Mouse (Mus musculus) liver, embryonic 14.5 days (tissue): ENCODE results near the gene Bcr.

Experiments used
- CTCF ChIP-seq: IDR thresholded peaks from 2 replicates; pipeline ENCODE4 v1.5.1; 2016; ENCODE audit warnings: antibody characterized with exemption, low read depth, control low read depth
- EP300 ChIP-seq: IDR thresholded peaks from 2 replicates; pipeline ENCODE4 v1.6.1; 2016; ENCODE audit warnings: antibody characterized with exemption, low read depth

GRCm38 (mm10) chr10:75230572-75230971 lies 170.2 kb downstream of the Bcr start:
- TF ChIP-seq EP300 (no peak), CTCF (no peak)
